Mouse (Mus musculus) CH12.LX (cell line): ENCODE measurements around the gene Ntmt1.

Source experiments
- CHD1 ChIP-seq: IDR thresholded peaks from 2 replicates; pipeline ENCODE4 v1.6.1; 2012; ENCODE audit warnings: low read depth, low read length, improper control_type of control experiment, inconsistent platforms
- CTCF ChIP-seq, 2 experiments: IDR thresholded peaks in 1 of 2; conservative IDR thresholded peaks in 1 of 2; 2 replicates each; pipeline ENCODE4 v1.5.1; 2011 to 2012; ENCODE audit warnings: low read depth in 2 of 2, low read length in 2 of 2, improper control_type of control experiment in 1 of 2, inconsistent platforms in 1 of 2, mild to moderate bottlenecking in 1 of 2, moderate library complexity in 1 of 2
- E2F4 ChIP-seq: IDR thresholded peaks from 2 replicates; pipeline ENCODE4 v1.6.1; 2011; ENCODE audit warnings: low read depth, low read length, improper control_type of control experiment; ENCODE audit not compliant: insufficient replicate concordance
- IRF4 ChIP-seq: IDR thresholded peaks from 2 replicates; pipeline ENCODE4 v1.6.1; 2014; ENCODE audit warnings: low read depth, mild to moderate bottlenecking, inconsistent platforms, low read length, improper control_type of control experiment
- MAX ChIP-seq: IDR thresholded peaks from 2 replicates; pipeline ENCODE4 v1.6.1; 2011; ENCODE audit warnings: low read length, improper control_type of control experiment
- PAX5 ChIP-seq: IDR thresholded peaks from 2 replicates; pipeline ENCODE4 v1.6.1; 2012; ENCODE audit warnings: low read length, inconsistent platforms, mixed read lengths
- POLR2A ChIP-seq: IDR thresholded peaks from 2 replicates; pipeline ENCODE4 v1.6.1; 2011; ENCODE audit warnings: low read depth, mild to moderate bottlenecking, improper control_type of control experiment, low read length
- SMC3 ChIP-seq: IDR thresholded peaks from 2 replicates; pipeline ENCODE4 v1.6.1; 2011; ENCODE audit warnings: low read depth, low read length, improper control_type of control experiment
- TCF12 ChIP-seq: IDR thresholded peaks from 2 replicates; pipeline ENCODE4 v1.6.1; 2014; ENCODE audit warnings: low read depth, mild to moderate bottlenecking, inconsistent platforms, low read length, improper control_type of control experiment
- ZC3H11A ChIP-seq: IDR thresholded peaks from 2 replicates; pipeline ENCODE4 v1.6.1; 2012; ENCODE audit warnings: low read depth, mild to moderate bottlenecking, inconsistent platforms, low read length, improper control_type of control experiment
- ZKSCAN1 ChIP-seq: IDR thresholded peaks from 2 replicates; pipeline ENCODE4 v1.6.1; 2012; ENCODE audit warnings: low read depth, inconsistent platforms, low read length, improper control_type of control experiment, borderline replicate concordance
- ZMIZ1 ChIP-seq: IDR thresholded peaks from 2 replicates; pipeline ENCODE4 v1.6.1; 2012; ENCODE audit warnings: low read depth, mild to moderate bottlenecking, inconsistent platforms, low read length, improper control_type of control experiment

DNA sequence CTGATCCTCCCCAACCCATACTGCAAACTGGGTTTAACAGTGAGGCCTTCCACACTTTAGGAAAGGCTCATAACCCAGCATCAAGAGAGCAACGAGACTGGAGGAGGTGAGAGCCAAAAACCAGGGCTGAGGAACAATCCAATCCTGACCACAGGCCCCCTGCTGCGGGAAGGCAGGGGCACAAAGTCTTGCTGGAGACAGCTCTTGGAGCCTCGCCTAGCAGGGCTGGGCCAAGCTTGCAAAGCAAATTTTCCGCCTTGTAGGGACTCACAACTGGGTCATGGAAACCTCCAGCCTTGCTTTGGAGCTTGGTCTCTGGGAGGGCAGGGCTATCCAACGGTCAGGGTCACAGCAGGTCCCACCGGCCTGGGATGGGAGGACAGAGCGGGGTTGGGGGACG is 63.2 kb downstream of the Ntmt1 start:
- no peak for TF ChIP-seq CTCF (conservative IDR thresholded peaks at IDR 0.05 in 1 of 2, IDR thresholded peaks at IDR 0.05 in 1 of 2; ENCODE audit: low read depth in 2 of 2, low read length in 2 of 2)
- TF ChIP-seq E2F4: no peak
- TF ChIP-seq PAX5: no peak
- TF ChIP-seq SMC3: no peak
- no peak for TF ChIP-seq ZMIZ1
- TF ChIP-seq MAX: no peak
- TF ChIP-seq ZKSCAN1: no peak
- no peak for TF ChIP-seq POLR2A
- TF ChIP-seq CHD1: no peak
- TF ChIP-seq IRF4: no peak
- no peak for TF ChIP-seq TCF12
- no peak for TF ChIP-seq ZC3H11A
